ENCODE assay signal across 10 mouse cellular contexts in genomic region chr19:47412566-47413248, GRCm38 (mm10). TPM values are rescaled to one million over a fixed set of nuclear protein-coding genes. Genes with fewer than 3 reads are reported as not detected.
DNase-seq lines count a peak whose midpoint lies in the region; ATAC-seq and TF ChIP-seq lines count a peak whose summit lies in the region.
"Had no signal": no experiment of that assay in that cellular context is flagged by ENCODE, and none has a peak within 500 bp of the region (broad histone marks: within the 10 kb centered on the region; RNA-seq: fewer than 3 reads in every experiment).

No protein-coding gene starts in this region.

- WGBS in heart, postnatal 0 days = 66% methylated on average over 11 of the region's 11 CpGs
- 63% methylated on average over 11 of the region's 11 CpGs for WGBS in heart, embryonic 12.5 days

- H3K9me3 ChIP-seq in heart, postnatal 0 days (replicated peaks; ENCODE audit: control insufficient read depth, low read length) = no peaks in the 10 kb centered on the region
- peaks cover 5% of the 10 kb centered on the region; the same call in 1 of the 2 replicates for H3K9me3 ChIP-seq in heart, embryonic 12.5 days (replicated peaks)
- H3K9me3 ChIP-seq: limb, embryonic 13.5 days; neural tube, embryonic 13.5 days had no signal

- no peak for ATAC-seq in heart, postnatal 0 days (ENCODE audit: insufficient read depth, low read depth)
- ATAC-seq in heart, embryonic 12.5 days (ENCODE audit: insufficient number of reproducible peaks, low FRiP score) = no peak
- ATAC-seq in CD4-positive, CD25-positive, alpha-beta regulatory T cell, adult 4 months = peak; percentile 84
- ATAC-seq in megakaryocyte-erythroid progenitor cell, adult 5-6 weeks (replicated peaks; ENCODE audit: low FRiP score, low TSS enrichment, poor library complexity, severe bottlenecking) = 0 out of 2 replicates have a peak, but pooled peaks have one; percentile 20
- no peak for ATAC-seq in granulocyte monocyte progenitor cell, adult 5-6 weeks (replicated peaks; ENCODE audit: poor library complexity, severe bottlenecking)

- H3K4me3 ChIP-seq in heart, postnatal 0 days (ENCODE audit: low read depth, low read length) = no peak overlapping the region
- no peak overlapping the region for H3K4me3 ChIP-seq in heart, embryonic 12.5 days
- H3K4me3 ChIP-seq: limb, embryonic 13.5 days; neural tube, embryonic 13.5 days had no signal

- no peak overlapping the region for H3K27ac ChIP-seq in heart, postnatal 0 days (ENCODE audit: low read depth)
- no peak overlapping the region for H3K27ac ChIP-seq in heart, embryonic 12.5 days (ENCODE audit: poor library complexity, severe bottlenecking)
- H3K27ac ChIP-seq: limb, embryonic 13.5 days; neural tube, embryonic 13.5 days had no signal

- TF ChIP-seq EP300 in heart, postnatal 0 days (IDR thresholded peaks at IDR 0.05; ENCODE audit: low read depth) = no peak

- no peaks in the 10 kb centered on the region; the same call in 1 of the 2 replicates for H3K36me3 ChIP-seq in heart, postnatal 0 days (replicated peaks; ENCODE audit: control insufficient read depth, insufficient read depth, low read length)
- peaks cover 12% of the 10 kb centered on the region; the same call in 1 of the 2 replicates for H3K36me3 ChIP-seq in heart, embryonic 12.5 days
- H3K36me3 ChIP-seq: neural tube, embryonic 13.5 days had no signal

- no peaks in the 10 kb centered on the region for H3K27me3 ChIP-seq in heart, postnatal 0 days (ENCODE audit: control insufficient read depth, insufficient read depth, low read length)
- H3K27me3 ChIP-seq in heart, embryonic 12.5 days (replicated peaks) = no peaks in the 10 kb centered on the region
- H3K27me3 ChIP-seq: limb, embryonic 13.5 days; neural tube, embryonic 13.5 days had no signal

- 0 out of 2 replicates have a peak overlapping the region, but pooled peaks have one; percentile 11 for H3K9ac ChIP-seq in heart, postnatal 0 days (replicated peaks; ENCODE audit: low read depth, low read length)
- no peak overlapping the region; the same call in 1 of the 2 replicates for H3K9ac ChIP-seq in heart, embryonic 12.5 days
- H3K9ac ChIP-seq: limb, embryonic 13.5 days; neural tube, embryonic 13.5 days had no signal

- H3K4me2 ChIP-seq in heart, postnatal 0 days (ENCODE audit: low read depth, low read length) = no peak overlapping the region
- no peak overlapping the region for H3K4me2 ChIP-seq in heart, embryonic 12.5 days
- H3K4me2 ChIP-seq: limb, embryonic 13.5 days; neural tube, embryonic 13.5 days had no signal

- TF ChIP-seq CTCF in heart, postnatal 0 days (IDR thresholded peaks at IDR 0.05; ENCODE audit: low read depth) = no peak

- H3K4me1 ChIP-seq in heart, postnatal 0 days (ENCODE audit: control insufficient read depth, insufficient read depth) = peaks cover 35% of the 10 kb centered on the region
- peaks cover 57% of the 10 kb centered on the region for H3K4me1 ChIP-seq in heart, embryonic 12.5 days (replicated peaks)

- DNase-seq in heart, postnatal 0 days (ENCODE audit: low spot score) = no peak
- DNase-seq in induced T-regulatory cell, adult 2 months (ENCODE audit: low read depth) = peak; percentile 49
- no peak for DNase-seq in frontal cortex, postnatal 25 days (ENCODE audit: low spot score in 2 of 2)
- DNase-seq in kidney, adult 9 months = no peak

RNA-seq across cellular contexts. Expression of gene Sh3pxd2a, which starts 51.5 kb away (rescaled TPM):
- total RNA-seq in heart, postnatal 0 days (2014; rRNA removed; ENCODE audit: low replicate concordance) = 45.0 and 47.2 TPM in 2 replicates
- 2.9 and 3.4 TPM in 2 replicates for polyA plus RNA-seq in heart, postnatal 0 days (2015; fragmentation: Nextera tagmentation; extraction: Ambion mirVana)
- polyA plus RNA-seq in heart, embryonic 12.5 days (2016; fragmentation: Nextera tagmentation; extraction: Ambion mirVana) = 6.2 TPM in 2 replicates
- polyA plus RNA-seq in CD4-positive, CD25-positive, alpha-beta regulatory T cell, adult 4 months (2017; shearing (Covaris generic)) = 1 to 10 TPM in 1 of 2 experiments, under 1 TPM in 1; 0.60 to 1.9 TPM
- total RNA-seq in megakaryocyte-erythroid progenitor cell, adult 5-6 weeks (2014; fragmentation: Nextera tagmentation) = 0.55 and 0.96 TPM in 2 replicates
- total RNA-seq in megakaryocyte-erythroid progenitor cell, adult 5-6 weeks (2017) = 0.34 and 1.0 TPM in 2 replicates
- 1.9 and 3.1 TPM in 2 replicates for total RNA-seq in granulocyte monocyte progenitor cell, adult 5-6 weeks (2014; fragmentation: Nextera tagmentation)
- total RNA-seq in granulocyte monocyte progenitor cell, adult 5-6 weeks (2017) = 1.1 and 1.2 TPM in 2 replicates

Comparison
In these comparisons a context has a peak if more than half of its experiments do, and no peak if none do; other contexts are left out.
1. ATAC-seq: peak in CD4-positive, CD25-positive, alpha-beta regulatory T cell, adult 4 months (single experiment) and megakaryocyte-erythroid progenitor cell, adult 5-6 weeks (single experiment); none in heart, postnatal 0 days (single experiment), heart, embryonic 12.5 days (single experiment) and granulocyte monocyte progenitor cell, adult 5-6 weeks (single experiment).
2. RNA of gene Sh3pxd2a, which starts 51.5 kb away (total RNA-seq): 45.0 to 47.2 TPM in heart, postnatal 0 days; 1.1 to 3.1 TPM in granulocyte monocyte progenitor cell, adult 5-6 weeks and 0.34 to 1.0 TPM in megakaryocyte-erythroid progenitor cell, adult 5-6 weeks; every median in the first group is over 10 times any median in the second.